Mouse (Mus musculus) adrenal gland, adult 2 months (tissue): Measurements from ENCODE around the gene Col4a4. TPM values are rescaled to one million over a fixed set of nuclear protein-coding genes. Genes with fewer than 3 reads are reported as not detected.

Source experiments
- DNase-seq: peaks from one replicate; pipeline ENCODE4 v3.0.0; 2021
- long read RNA-seq: library from polyadenylated mRNA; stranded (forward); transcript quantifications from one replicate; pipeline ENCODE4 v2.0.0, GENCODE M21; 2021
- polyA plus RNA-seq: library from polyadenylated mRNA; depleted of rRNA; stranded (reverse); fragments of >200 nt; gene quantifications from 2 replicates; pipeline ENCODE4 v1.2.3, GENCODE M21; 2012; rRNA removed
- total RNA-seq, 2 experiments: library from RNA; stranded (reverse); gene quantifications; 2 replicates each; pipeline ENCODE4 v1.2.3; 2021

The Col4a4 gene
- total RNA-seq (1 to 10 TPM; 3.9 to 5.6 TPM), polyA plus RNA-seq (1.7 TPM in 2 replicates)
- long read RNA-seq, partial matches to known transcripts: 1 of 2 reads
- long read RNA-seq, other reads (novel, unspliced or antisense): 1 of 2 reads

DNA sequence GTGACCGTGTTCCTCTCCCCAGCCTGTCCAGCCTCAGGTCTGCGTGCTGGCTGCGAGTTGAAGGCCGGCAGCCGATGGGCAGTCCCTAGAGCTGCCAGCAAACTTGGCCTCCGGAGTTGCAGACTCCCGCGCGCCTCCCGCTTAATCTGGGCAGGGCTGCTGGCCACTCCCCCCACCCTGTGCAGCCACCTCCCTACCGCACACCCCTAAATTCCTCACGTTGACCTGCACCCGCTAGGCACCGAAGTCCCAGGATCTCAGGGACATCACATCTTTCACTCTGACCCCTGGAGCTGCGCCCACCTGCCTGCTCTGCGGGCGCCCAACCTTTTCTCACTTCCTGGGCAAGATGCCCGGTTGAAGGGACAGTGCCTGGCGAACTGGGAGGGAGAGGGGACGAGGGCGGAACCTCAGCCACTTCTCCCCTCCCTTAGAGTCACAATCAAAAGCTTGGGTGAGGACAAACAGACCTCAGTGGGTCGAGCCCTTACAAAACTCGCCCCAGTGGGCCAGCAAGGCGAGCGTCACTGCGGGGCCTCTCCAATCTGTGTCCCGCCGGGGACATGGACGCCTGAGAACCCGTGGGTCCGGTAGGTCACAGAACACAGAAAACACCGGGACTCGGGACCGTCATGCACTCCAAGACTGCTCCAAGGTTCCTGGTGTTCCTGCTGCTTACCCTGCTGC, at the start of gene Col4a4, which contains the start of gene Col4a3:
Gene Col4a4, minus strand, starts transcription at position 137 of the 687 bp plus-strand sequence.
Gene Col4a3, plus strand, starts transcription at position 209 of the 687 bp plus-strand sequence.
- peak; percentile 73 for DNase-seq

- DNase-seq: peak; percentile 34
Measured at GRCm38 (mm10) chr1:82636321-82636720, 49.7 kb upstream of the Col4a4 start.

GRCm38 (mm10) chr1:82635254-82635620, 48.6 kb upstream of the Col4a4 start:
- no peak for DNase-seq

GRCm38 (mm10) chr1:82634545-82635253, 48.0 kb upstream of the Col4a4 start:
- DNase-seq: peak; percentile 85

GRCm38 (mm10) chr1:82631169-82631792, 44.6 kb upstream of the Col4a4 start:
- DNase-seq: no peak

- no peak for DNase-seq
Measured at GRCm38 (mm10) chr1:82629495-82629894, 42.8 kb upstream of the Col4a4 start.

DNA sequence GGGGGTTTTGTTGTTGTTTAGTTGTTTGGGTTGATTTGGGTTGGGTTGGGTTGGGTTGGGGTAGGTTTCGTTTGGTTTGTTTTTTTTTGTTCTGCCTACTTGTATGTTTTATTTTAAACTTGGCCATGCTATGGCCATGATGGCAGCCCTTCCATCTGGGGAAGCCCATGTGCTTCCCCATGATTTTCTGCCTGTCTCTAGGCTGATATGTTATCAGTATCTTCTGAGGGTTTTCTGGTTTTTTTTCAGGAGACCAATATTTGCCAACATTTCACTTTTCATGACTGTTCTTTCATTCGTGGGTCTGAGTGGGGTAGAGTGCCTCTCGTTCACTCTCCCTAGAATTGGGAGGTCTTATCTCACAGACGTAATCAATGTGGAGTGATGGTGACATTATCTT, 41.0 kb upstream of the Col4a4 start:
- DNase-seq: no peak

DNA sequence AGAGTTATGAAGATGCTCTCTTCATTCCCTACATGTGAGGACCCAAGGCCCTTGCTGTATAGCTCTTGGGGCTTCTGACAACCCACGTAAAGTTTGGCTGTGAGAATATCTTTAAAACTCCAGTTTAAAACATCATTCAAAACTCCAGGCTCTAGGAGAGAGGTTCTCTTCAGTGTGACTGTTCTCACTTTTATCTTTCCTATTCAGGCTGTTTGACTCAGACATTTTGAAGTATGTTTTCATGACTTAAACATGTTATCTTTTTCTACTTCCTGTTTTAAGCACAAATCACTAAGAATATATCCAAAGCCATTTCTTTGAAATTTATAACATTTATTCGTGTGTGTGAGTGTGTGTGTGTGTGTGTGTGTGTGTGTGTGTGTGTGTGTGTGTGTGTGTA, 38.8 kb upstream of the Col4a4 start:
- no peak for DNase-seq

DNA sequence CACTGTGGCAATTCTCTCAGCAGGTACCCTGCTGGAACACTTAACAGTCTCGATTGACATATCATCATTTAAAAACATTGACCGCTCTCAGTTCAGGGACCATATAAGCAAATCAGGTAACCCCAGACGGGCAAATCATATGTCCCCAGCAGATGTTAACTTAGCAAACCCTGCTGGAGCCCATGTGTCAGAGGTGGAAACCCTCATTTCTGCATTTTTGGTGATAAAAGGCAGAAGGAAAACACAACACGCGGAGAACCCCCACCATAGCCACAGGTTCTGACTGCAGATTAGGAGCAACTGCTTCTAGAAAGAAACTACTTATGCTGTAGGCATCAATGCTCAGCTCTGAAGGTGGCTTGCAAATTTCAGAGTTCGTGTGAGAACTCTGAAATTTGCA, 38.3 kb upstream of the Col4a4 start:
- no peak for DNase-seq

GRCm38 (mm10) chr1:82619981-82620380, 33.3 kb upstream of the Col4a4 start:
- DNase-seq: no peak

DNA sequence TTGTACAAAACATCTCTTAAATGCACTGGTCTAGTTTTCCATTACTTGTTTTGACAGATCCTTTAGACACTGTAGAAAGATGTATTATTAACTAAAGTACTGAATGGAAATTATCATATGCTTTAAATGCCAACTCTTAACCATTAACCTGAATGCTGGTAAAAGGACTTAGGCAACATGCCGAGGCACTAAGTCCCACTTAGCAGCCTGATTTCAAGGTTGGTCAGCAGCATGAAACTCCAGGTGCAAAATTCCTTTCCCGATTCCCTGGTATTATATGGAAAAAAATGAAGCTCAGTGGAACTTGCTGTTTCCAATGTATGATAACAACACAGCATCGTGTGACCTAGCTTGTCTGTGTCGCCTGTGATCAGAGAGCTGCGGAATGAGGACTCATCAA, 31.9 kb upstream of the Col4a4 start:
- DNase-seq: no peak

DNA sequence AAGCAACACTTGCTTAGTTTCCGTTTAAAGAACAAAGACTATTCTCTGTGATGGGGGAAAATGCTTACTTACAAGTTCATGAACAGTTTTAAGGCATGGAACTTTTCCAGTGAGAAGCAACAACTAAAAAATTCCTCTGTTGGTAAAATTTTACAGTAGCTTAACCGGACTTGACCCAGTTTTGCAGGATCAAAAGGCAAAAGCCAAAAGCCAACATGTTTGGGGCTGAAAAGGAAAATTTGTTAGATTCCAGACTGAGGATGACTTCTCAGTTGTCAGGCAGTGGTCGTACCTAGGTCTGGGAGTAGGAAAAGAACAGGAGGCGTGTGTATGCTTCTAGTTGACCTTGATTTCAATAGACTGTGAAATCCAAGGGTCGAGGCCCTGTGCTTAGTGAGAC, 31.4 kb upstream of the Col4a4 start:
- no peak for DNase-seq

- DNase-seq: no peak
Measured at GRCm38 (mm10) chr1:82612061-82612660, 25.5 kb upstream of the Col4a4 start.

- no peak for DNase-seq
Measured at GRCm38 (mm10) chr1:82608646-82609262, 22.1 kb upstream of the Col4a4 start.

DNA sequence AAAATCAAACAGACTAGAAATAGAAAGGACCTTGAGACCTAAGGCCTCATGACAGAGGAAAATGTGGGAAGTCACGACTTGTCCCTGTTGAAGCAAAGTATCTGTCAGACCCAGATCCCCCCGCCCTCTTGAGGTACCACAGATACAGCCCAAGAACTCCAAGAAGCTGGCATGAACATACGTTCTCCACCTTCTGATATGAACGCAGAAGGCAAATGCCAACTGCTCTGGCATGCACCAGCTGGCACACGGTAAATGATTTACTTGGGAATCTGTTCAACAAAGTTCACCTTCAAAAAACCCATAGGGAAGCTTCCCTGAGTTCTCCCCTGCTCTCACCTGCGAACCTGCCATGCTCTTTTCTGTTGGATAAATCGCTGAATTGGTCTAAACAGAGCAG, 19.2 kb upstream of the Col4a4 start:
- DNase-seq: no peak

DNA sequence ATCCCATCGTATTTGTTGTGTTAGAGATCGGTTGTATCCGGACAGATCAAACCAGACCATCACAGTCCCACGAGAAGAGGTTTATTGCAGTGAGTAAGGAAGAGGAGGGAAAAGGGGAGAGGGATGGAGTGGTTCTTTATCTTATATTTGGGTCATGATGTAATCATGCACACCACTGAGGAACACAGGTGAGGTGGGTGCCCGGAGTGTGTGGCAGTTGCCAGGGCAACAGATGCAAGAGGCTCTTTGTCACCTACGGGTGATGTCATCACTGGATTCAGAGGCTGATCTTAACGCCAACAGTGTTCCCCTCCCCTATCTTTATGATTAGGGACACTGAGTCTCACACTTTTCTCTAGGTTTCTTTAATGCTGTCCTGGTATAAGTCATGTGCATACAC, 18.7 kb upstream of the Col4a4 start:
- no peak for DNase-seq

GRCm38 (mm10) chr1:82603198-82603950, 16.7 kb upstream of the Col4a4 start:
- no peak for DNase-seq

GRCm38 (mm10) chr1:82596864-82597596, 10.4 kb upstream of the Col4a4 start:
- DNase-seq: peak; percentile 77

DNA sequence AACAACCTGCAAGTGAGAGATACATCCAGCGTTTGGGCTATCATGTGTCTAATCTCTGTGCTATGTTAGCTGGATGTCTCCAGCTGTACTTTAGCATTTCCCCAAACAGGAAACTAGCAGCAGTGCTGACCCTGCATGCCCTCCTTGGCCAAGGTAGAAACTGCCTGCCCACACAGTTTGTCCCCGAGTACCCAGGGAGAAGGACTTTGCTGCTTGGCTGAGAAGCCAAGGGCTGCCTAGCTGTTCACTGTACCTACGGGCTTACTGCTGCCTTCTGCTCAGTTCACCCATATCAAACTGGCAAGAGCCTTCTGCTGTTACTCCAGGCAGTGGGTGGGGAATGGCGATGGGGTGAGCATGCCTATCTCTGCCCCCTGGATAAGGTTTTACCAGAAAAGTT, 3.6 kb upstream of the Col4a4 start:
- DNase-seq: no peak

DNA sequence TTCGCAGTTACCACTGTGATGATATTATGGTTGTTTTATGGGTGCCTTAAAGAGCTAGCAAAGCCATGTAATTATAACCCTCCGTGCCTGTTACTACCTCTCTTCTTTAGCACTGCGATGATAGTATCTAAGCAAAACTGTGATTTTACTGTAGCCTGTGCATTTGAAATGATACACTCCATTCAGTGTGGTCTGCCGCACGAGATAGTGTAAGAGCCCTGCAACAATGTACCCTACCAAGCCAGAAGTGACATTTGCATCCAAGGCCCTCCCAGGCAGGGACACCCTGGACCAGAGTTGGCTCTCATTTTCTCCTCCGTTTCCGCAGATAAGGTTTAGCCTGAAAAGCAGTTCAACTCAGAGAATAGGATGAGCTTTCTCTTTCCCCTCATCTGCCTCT, 668 bp downstream of the Col4a4 start:
- no peak for DNase-seq

DNA sequence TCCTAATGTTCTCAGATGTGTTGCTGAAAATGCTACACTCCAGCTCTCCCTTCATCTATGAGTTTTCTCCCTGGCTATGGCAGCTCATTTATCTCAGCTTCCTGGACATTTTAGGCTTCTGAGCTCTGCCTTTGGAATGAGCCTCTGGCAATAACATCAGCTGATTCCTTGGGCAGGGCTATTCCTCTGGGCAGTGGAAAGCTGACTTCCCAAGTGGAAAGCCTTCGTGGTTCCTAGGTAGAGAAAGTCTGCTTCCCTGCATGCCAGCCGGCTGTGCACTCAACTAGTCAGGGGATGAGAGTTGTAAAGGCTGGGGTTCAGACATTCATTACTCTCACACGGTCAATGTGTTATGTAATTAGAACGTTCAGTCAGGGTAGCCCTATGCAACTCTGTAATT, 8.3 kb downstream of the Col4a4 start:
- DNase-seq: no peak
